Mouse (Mus musculus) forebrain, embryonic 15.5 days (tissue): Measurements from ENCODE around the gene Sgk1. TPM values are rescaled to one million over a fixed set of nuclear protein-coding genes. Genes with fewer than 3 reads are reported as not detected.

Source experiments
- ATAC-seq: fragments of 200-750 bp; cut with Nextera tagmentation; replicated peaks from 2 replicates; pipeline ENCODE4 v1.8.0; 2017; ENCODE audit warnings: mild to moderate bottlenecking, moderate TSS enrichment, moderate library complexity
- H3K27ac ChIP-seq: fragments of 300-500 bp; sonication (generic); replicated peaks from 2 replicates; pipeline ENCODE4 v1.5.1; 2015; ENCODE audit warnings: mild to moderate bottlenecking, inconsistent platforms
- H3K27me3 ChIP-seq: fragments of 300-500 bp; sonication (generic); 2 replicates; pipeline ENCODE4 v1.6.1; 2015; ENCODE audit warnings: inconsistent platforms
- H3K36me3 ChIP-seq: fragments of 300-500 bp; sonication (generic); 2 replicates; pipeline ENCODE4 v1.6.1; 2015; ENCODE audit warnings: mild to moderate bottlenecking, inconsistent platforms
- H3K4me1 ChIP-seq: fragments of 300-500 bp; sonication (generic); 2 replicates; pipeline ENCODE4 v1.6.1; 2015; ENCODE audit warnings: inconsistent platforms
- H3K4me2 ChIP-seq: fragments of 300-500 bp; sonication (generic); replicated peaks from 2 replicates; pipeline ENCODE4 v1.6.1; 2015; ENCODE audit warnings: mild to moderate bottlenecking, inconsistent platforms
- H3K4me3 ChIP-seq: fragments of 300-500 bp; sonication (generic); 2 replicates; pipeline ENCODE4 v1.5.1; 2015; ENCODE audit warnings: mild to moderate bottlenecking, inconsistent platforms
- H3K9ac ChIP-seq: fragments of 300-500 bp; sonication (generic); replicated peaks from 2 replicates; pipeline ENCODE4 v1.6.1; 2015; ENCODE audit warnings: mild to moderate bottlenecking, inconsistent platforms
- H3K9me3 ChIP-seq: fragments of 300-500 bp; sonication (generic); 2 replicates; pipeline ENCODE4 v1.6.1; 2016; ENCODE audit warnings: inconsistent platforms
- WGBS: fragments of 180-500 bp; shearing (Covaris S2); methylation state at CpG from one replicate; pipeline ENCODE4 v1.1.7; 2015; ENCODE audit warnings: mixed read lengths; 5-methylcytosine and 5-hydroxymethylcytosine counted together
- polyA plus RNA-seq: library from polyadenylated mRNA; unstranded; fragments of >200 nt; fragmentation: Nextera tagmentation; extraction: Ambion mirVana; gene quantifications from 2 replicates; pipeline ENCODE4 v1.2.1, GENCODE M21; 2015

Gene Sgk1
- polyA plus RNA-seq, 1 experiment from 2014 or later = 28.7 TPM

DNA sequence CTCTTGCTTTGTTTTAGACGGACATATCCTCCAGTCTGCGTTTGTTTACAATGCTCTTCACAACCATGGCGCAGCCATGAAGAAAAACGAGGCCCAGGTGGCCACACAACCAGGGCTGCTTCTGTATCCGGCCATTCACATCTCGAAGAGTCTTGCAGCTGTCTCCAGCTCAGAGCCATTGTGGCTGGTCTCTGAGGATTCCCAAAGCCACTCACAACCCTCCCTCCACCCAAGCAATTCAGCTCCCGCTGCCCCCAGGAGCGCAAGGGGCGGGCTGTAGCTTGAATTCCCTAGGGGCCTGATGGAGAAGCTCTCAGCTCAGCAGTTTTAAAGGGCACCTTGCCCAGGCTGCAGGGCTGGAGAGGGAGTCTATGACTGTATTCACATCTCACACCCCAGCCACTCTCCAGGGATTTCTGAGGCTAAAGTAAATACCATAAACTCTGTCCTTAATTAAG, 41.5 kb downstream of the Sgk1 start:
- Histone ChIP-seq H3K4me1 (peaks cover 22% of the 10 kb centered on the region), H3K27ac (peak overlapping the region; percentile 67), H3K36me3 (no peaks in the 10 kb centered on the region), H3K4me3 (no peak overlapping the region), H3K9ac (0 out of 2 replicates have a peak overlapping the region, but pooled peaks have one; percentile 10), H3K4me2 (peak overlapping the region; percentile 25), H3K9me3 (no peaks in the 10 kb centered on the region), H3K27me3 (no peaks in the 10 kb centered on the region)
- ATAC-seq = peak; percentile 70
- WGBS = 7% methylated on average over 9 of the region's 9 CpGs

DNA sequence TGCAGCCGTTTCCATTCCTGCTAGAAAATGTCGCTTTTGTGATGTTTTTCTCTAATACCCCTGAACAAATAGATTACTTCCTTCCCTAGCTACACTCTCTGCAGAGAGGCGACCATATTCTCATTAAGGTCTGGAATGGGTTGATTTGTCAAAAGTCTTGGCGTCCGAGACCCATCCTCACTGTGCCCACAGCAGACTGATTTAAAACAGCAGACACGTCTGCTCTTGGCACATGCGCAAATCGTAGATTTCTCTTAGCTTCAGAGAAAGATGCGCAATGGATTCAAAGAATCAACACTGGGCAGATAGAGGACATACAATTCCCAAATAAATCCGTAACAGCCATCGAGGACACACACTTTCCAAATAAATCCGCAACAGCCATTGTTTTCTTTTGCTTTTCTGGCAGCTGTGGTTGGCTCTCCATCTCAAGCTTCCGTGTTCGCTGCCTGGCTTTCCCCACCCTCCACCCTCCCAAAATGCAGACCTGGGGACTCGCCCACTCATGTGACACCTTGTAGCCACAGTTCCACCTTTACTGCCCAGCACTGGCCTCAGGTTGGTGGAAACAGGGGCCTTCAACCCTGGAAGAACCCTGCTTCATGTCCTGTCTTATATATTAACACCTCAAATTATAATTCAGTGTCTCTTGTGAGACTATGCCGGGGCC, 42.2 kb downstream of the Sgk1 start:
- WGBS = 65% methylated on average over 16 of the region's 16 CpGs
- H3K9me3 ChIP-seq = no peaks in the 10 kb centered on the region
- H3K36me3 ChIP-seq = no peaks in the 10 kb centered on the region
- peak; percentile 21; the same call in 1 of the 2 replicates for ATAC-seq
- no peak overlapping the region for H3K4me2 ChIP-seq
- H3K9ac ChIP-seq = no peak overlapping the region
- H3K4me1 ChIP-seq = peaks cover 22% of the 10 kb centered on the region
- no peaks in the 10 kb centered on the region for H3K27me3 ChIP-seq
- H3K4me3 ChIP-seq = no peak overlapping the region
- H3K27ac ChIP-seq = peak overlapping the region; percentile 67

DNA sequence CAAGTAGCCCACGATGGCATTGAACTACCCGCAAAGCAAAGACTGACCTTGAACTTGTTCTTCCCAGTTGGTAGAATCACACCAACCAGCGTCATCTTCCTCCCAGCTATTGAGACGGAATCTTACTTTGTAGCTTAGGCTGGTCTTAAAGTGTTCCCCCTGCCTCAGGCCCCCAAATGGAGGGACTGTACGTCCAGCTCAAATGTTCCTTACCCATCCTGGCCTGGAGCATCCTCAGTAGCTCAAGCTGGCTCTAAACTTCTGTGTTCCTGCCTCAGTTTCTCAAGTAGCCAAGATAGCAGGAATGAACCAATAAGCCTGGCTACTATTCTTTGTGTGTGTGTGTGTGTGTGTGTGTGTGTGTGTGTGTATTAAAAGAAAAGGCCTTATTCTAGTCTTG, 45.0 kb downstream of the Sgk1 start:
- ATAC-seq = no peak
- no peak overlapping the region for H3K27ac ChIP-seq

GRCm38 (mm10) chr10:21930781-21931380, 48.9 kb downstream of the Sgk1 start:
- Histone ChIP-seq H3K36me3 (no peaks in the 10 kb centered on the region), H3K4me1 (no peaks in the 10 kb centered on the region), H3K9me3 (no peaks in the 10 kb centered on the region), H3K9ac (no peak overlapping the region), H3K4me3 (no peak overlapping the region), H3K27me3 (no peaks in the 10 kb centered on the region), H3K27ac (no peak overlapping the region), H3K4me2 (no peak overlapping the region)
- 74% methylated on average over 10 of the region's 10 CpGs for WGBS
- no peak; the same call in 1 of the 2 replicates for ATAC-seq

More for the DNA sequence above, 45.0 kb downstream of the Sgk1 start:
- H3K4me3 ChIP-seq = no peak overlapping the region
- peaks cover 22% of the 10 kb centered on the region for H3K4me1 ChIP-seq
- no peaks in the 10 kb centered on the region for H3K27me3 ChIP-seq
- H3K36me3 ChIP-seq = no peaks in the 10 kb centered on the region
- 92% methylated on average over 5 of the region's 5 CpGs for WGBS
- H3K4me2 ChIP-seq = no peak overlapping the region
- H3K9ac ChIP-seq = no peak overlapping the region
- no peaks in the 10 kb centered on the region for H3K9me3 ChIP-seq

DNA sequence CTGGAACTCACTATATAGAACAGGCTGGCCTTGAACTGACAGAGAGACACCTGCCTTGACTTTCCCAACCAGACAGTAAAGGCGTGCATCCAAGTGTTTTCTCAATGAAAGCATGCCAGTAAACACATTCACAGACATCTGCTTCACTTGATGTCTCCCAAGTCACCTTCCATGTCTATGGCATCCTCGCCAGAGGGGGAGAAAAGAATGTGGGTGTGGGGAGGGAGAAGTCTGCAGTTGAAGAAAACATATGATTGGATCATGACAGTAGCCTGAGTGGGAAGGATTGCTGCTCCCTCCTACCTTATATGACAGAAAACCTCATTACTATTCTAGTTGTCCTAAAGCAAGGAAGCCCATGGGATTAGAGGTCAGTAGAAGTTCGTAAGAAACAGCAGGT, 50.8 kb downstream of the Sgk1 start:
- Histone ChIP-seq H3K27me3 (no peaks in the 10 kb centered on the region), H3K27ac (no peak overlapping the region), H3K4me1 (no peaks in the 10 kb centered on the region), H3K9ac (no peak overlapping the region), H3K36me3 (no peaks in the 10 kb centered on the region), H3K4me3 (no peak overlapping the region), H3K4me2 (no peak overlapping the region), H3K9me3 (no peaks in the 10 kb centered on the region)
- no peak for ATAC-seq
- WGBS = 76% methylated on average over 3 of the region's 3 CpGs

DNA sequence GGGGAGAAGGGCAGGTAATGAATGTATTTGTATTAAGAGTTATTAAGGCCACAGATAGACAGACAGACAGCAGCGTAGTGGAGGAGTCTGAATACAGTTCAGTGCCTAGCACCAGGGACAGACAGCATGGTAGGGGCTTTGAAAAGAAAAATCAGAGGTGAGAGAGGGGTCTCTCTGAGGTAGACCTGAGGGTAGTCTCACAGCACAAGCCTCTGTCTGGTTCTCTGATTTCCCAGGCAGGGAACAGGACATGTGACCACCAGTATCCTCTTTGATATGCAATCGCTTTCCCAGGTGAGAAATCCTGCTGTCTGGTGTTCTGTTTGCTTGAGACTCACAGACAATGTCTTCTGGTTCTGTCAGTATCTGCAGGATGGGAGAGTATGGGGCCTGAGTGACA, 52.8 kb downstream of the Sgk1 start:
- no peak overlapping the region for H3K27ac ChIP-seq
- H3K36me3 ChIP-seq = no peaks in the 10 kb centered on the region
- WGBS = 93% methylated on average over 2 of the region's 2 CpGs
- H3K27me3 ChIP-seq = no peaks in the 10 kb centered on the region
- no peak for ATAC-seq
- no peaks in the 10 kb centered on the region for H3K9me3 ChIP-seq
- H3K4me2 ChIP-seq = no peak overlapping the region
- no peak overlapping the region for H3K4me3 ChIP-seq
- H3K4me1 ChIP-seq = no peaks in the 10 kb centered on the region
- no peak overlapping the region for H3K9ac ChIP-seq

DNA sequence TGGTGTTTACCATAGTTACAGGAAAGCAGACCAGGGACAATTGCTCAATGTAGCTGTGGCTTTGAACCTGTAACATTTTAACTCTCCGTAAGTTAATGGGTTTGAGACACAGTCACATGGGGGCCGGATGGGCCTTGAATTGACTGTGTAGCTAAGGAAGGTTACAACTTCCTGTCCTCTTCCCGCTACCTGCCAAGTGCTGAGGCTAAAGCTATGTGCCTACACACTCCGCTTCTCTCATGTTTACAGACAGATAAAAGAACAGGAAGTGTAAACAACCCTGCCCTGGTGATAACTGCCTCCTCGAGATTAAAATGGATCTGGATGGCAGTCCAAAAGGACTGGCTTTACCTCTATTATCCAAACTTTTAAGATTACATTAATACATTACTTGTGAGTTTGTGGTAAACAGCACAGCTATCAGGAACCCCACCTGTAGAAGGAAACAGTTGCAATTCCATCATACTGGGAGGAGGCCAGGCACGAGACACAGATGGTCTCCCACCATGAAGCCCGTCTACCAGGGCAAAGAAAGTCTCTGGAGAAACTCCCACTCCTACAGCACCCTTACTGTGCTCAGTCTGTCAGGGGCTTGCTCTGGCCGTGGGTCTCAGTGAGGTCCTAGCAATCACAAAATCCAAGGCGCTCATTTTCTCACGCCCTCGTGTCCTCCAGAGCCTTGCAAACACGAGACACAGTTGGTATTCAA, 54.7 kb downstream of the Sgk1 start:
- Histone ChIP-seq H3K9me3 (no peaks in the 10 kb centered on the region), H3K27ac (no peak overlapping the region), H3K4me1 (no peaks in the 10 kb centered on the region), H3K27me3 (no peaks in the 10 kb centered on the region), H3K4me2 (no peak overlapping the region), H3K9ac (no peak overlapping the region), H3K4me3 (no peak overlapping the region), H3K36me3 (no peaks in the 10 kb centered on the region)
- no peak for ATAC-seq
- 46% methylated on average over 12 of the region's 12 CpGs for WGBS

DNA sequence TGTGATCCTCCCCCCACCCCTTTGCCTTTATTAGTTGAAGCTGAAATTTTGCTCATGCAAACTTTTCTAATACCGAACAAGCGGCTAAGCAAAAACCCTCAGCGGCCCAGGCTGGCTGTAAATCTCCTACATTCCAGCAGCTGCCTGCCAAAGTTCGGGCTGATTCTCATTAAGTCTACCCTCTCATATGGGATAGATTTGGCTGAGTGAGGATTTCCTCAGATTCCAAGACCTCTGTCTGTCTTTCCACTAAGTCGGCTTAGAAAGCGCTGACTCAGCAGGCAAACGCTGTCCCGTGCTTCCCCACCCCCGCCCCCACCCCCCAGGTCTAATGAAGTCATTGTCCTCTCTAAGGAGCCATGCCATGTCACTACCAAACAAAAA, 55.2 kb downstream of the Sgk1 start:
- Histone ChIP-seq H3K4me2 (no peak overlapping the region), H3K4me1 (no peaks in the 10 kb centered on the region), H3K4me3 (no peak overlapping the region), H3K27me3 (no peaks in the 10 kb centered on the region), H3K9ac (no peak overlapping the region), H3K9me3 (no peaks in the 10 kb centered on the region), H3K27ac (no peak overlapping the region), H3K36me3 (no peaks in the 10 kb centered on the region)
- 12% methylated on average over 9 of the region's 9 CpGs for WGBS
- no peak for ATAC-seq

GRCm38 (mm10) chr10:21938166-21938565, 56.2 kb downstream of the Sgk1 start:
- H3K36me3 ChIP-seq = no peaks in the 10 kb centered on the region
- ATAC-seq = no peak
- no peak overlapping the region for H3K9ac ChIP-seq
- H3K27me3 ChIP-seq = no peaks in the 10 kb centered on the region
- H3K4me3 ChIP-seq = no peak overlapping the region
- no peaks in the 10 kb centered on the region for H3K4me1 ChIP-seq
- no peak overlapping the region for H3K4me2 ChIP-seq
- no peaks in the 10 kb centered on the region for H3K9me3 ChIP-seq
- no peak overlapping the region for H3K27ac ChIP-seq
- 66% methylated on average over 4 of the region's 4 CpGs for WGBS

- H3K27ac ChIP-seq = no peak overlapping the region
- no peaks in the 10 kb centered on the region for H3K36me3 ChIP-seq
- no peaks in the 10 kb centered on the region for H3K27me3 ChIP-seq
- H3K4me2 ChIP-seq = no peak overlapping the region
- no peak overlapping the region for H3K4me3 ChIP-seq
- H3K9me3 ChIP-seq = no peaks in the 10 kb centered on the region
- no peak for ATAC-seq
- 92% methylated on average over 3 of the region's 3 CpGs for WGBS
- no peaks in the 10 kb centered on the region for H3K4me1 ChIP-seq
- H3K9ac ChIP-seq = no peak overlapping the region
Observed at GRCm38 (mm10) chr10:21941235-21941634, 59.3 kb downstream of the Sgk1 start.

GRCm38 (mm10) chr10:21943145-21943700, 61.2 kb downstream of the Sgk1 start:
- Histone ChIP-seq H3K9ac (no peak overlapping the region), H3K36me3 (no peaks in the 10 kb centered on the region)
- WGBS = 96% methylated on average over 6 of the region's 6 CpGs

GRCm38 (mm10) chr10:21945195-21945594, 63.2 kb downstream of the Sgk1 start:
- no peaks in the 10 kb centered on the region for H3K27me3 ChIP-seq
- H3K27ac ChIP-seq = no peak overlapping the region
- H3K4me3 ChIP-seq = no peak overlapping the region
- ATAC-seq = no peak
- no peaks in the 10 kb centered on the region for H3K4me1 ChIP-seq
- no peaks in the 10 kb centered on the region for H3K36me3 ChIP-seq
- WGBS = 86% methylated on average over 1 of the region's 1 CpGs
- no peak overlapping the region for H3K4me2 ChIP-seq
- no peak overlapping the region for H3K9ac ChIP-seq
- H3K9me3 ChIP-seq = no peaks in the 10 kb centered on the region

More at GRCm38 (mm10) chr10:21943145-21943700, 61.2 kb downstream of the Sgk1 start:
- H3K27ac ChIP-seq = no peak overlapping the region
- H3K4me3 ChIP-seq = no peak overlapping the region
- H3K9me3 ChIP-seq = no peaks in the 10 kb centered on the region
- H3K4me1 ChIP-seq = no peaks in the 10 kb centered on the region
- no peaks in the 10 kb centered on the region for H3K27me3 ChIP-seq
- H3K4me2 ChIP-seq = no peak overlapping the region
- no peak for ATAC-seq
